Mouse (Mus musculus): ENCODE data around the gene Hibadh.

DNA sequence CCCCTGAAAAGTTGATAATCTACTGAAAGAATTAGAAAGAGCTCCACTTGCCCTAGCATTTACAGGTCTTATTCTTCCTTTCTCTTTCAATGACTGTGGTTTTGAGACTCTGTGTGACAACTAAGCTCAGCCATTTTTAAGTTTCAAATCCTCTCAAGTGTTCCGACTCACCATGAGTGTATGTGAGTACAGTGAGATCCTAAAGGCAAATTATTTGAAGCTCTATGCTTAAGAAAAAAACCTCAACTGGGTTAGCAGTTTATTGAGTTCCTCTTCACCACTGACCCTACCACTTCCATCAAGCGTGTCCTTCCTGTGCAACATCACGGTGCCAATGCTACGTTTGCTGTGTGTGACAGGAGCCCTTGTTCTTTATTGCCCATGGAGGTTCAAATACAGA lies 9.6 kb downstream of the Hibadh start:
- TF ChIP-seq CTCF (conservative IDR thresholded peaks at IDR 0.05; ENCODE audit: insufficient read depth, insufficient read length, low read depth, low read length) = no peak
- no peak for TF ChIP-seq POLR2A (IDR thresholded peaks at IDR 0.05; ENCODE audit: low read depth, low read length)
